Mouse (Mus musculus) B cell, adult 67 days (primary cell): ENCODE data around the gene Cox4i1. TPM values are rescaled to one million over a fixed set of nuclear protein-coding genes. Genes with fewer than 3 reads are reported as not detected.

Experiments
- total RNA-seq, 2 experiments: library from RNA; stranded (reverse); gene quantifications; 4 replicates each; pipeline ENCODE4 v1.2.4; 2023

The Cox4i1 gene
- total RNA-seq, result 100 to 1,000 TPM; 389 to 443 TPM

DNA sequence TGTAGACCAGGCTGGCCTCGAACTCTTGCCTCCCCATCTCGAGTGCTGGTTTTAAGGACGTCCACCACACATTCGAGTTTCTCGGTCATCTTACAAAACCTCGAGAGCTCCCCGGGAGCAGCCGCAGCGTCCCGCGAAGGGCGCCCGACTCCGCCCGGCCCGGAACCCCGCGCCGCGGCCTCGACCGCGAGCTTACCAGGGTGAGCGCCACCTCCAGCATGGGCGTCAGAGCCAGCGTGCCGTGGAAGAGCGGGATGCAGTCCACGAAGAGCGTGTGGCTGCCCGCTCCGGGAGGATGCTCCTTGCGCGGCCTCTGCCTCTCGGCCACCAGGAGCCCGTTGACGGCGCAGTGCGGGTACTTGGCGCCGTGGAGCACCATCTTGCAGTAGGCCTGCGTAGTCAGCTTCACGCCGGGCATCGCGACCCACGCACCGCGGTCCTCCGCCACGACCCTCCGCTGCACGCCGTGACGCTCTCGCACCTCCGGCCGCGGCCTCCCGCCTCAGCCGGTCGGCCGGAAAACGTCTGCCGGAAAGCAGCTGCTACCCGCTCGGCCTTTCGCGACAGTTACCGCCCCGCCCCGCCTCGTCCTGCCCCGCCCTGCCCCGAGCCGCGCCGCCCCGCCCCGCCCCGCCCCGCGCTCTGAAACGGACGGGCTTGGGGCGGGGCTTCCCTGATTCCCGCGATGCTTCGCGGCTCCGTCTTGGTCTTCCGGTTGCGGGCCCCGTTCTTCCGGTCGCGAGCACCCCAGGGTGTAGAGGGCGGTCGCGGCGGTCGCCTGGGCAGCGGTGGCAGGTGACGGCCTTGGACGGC lies at the start of gene Cox4i1, which contains the start of gene Gm27021:
Cox4i1 (plus strand) TSS at position 662 of the 813 bp plus-strand sequence.
Gm27021 (minus strand) TSS at position 519 of the 813 bp plus-strand sequence.

GRCm38 (mm10) chr8:120647532-120647931 lies 20.5 kb upstream of the Cox4i1 start, which contains the start of gene 1190005I06Rik:
1190005I06Rik (minus strand) TSS chr8:120647632.

GRCm38 (mm10) chr8:120668374-120668905 lies 418 bp downstream of the Cox4i1 start, which contains the start of gene Emc8:
Emc8 (minus strand) TSS chr8:120668573.

Other genes with a start within 250 kb of the Cox4i1 start
- 1 to 10 TPM; 3.9 to 4.8 TPM for gene Gins2, start 78.9 kb upstream of the Cox4i1 start, total RNA-seq
- gene 1190005I06Rik, start 20.6 kb upstream of the Cox4i1 start, total RNA-seq, result not detected
- not detected for gene Gm27021, start 143 bp upstream of the Cox4i1 start, total RNA-seq
- 10 to 100 TPM; 28.6 to 34.8 TPM for gene Emc8, start 351 bp downstream of the Cox4i1 start, total RNA-seq
- gene Irf8, start 68.1 kb downstream of the Cox4i1 start, total RNA-seq, result 100 to 1,000 TPM; 392 to 454 TPM